Comparison of ENCODE assay signal across 11 mouse cellular contexts in genomic region chr9:117018301-117018700, GRCm38 (mm10).
DNase-seq lines count a peak whose midpoint lies in the region; ATAC-seq and TF ChIP-seq lines count a peak whose summit lies in the region.
"Had no signal": no experiment of that assay in that cellular context is flagged by ENCODE, and none has a peak within 500 bp of the region (broad histone marks: within the 10 kb centered on the region; RNA-seq: fewer than 3 reads in every experiment).

No protein-coding gene starts in this region.

- ATAC-seq in heart, embryonic 15.5 days (replicated peaks; ENCODE audit: insufficient number of reproducible peaks, insufficient read depth, low FRiP score, low read depth) = no peak
- peak; percentile 73 for ATAC-seq in intestine, embryonic 16.5 days
- no peak for ATAC-seq in midbrain, postnatal 0 days (ENCODE audit: low FRiP score)
- ATAC-seq in cerebellum, adult (ENCODE audit: insufficient number of reproducible peaks, low FRiP score, low TSS enrichment) = no peak
- no peak for ATAC-seq in megakaryocyte, adult 5-6 weeks (ENCODE audit: poor library complexity, severe bottlenecking)

- H3K36me3 ChIP-seq in heart, embryonic 15.5 days = no peaks in the 10 kb centered on the region
- no peaks in the 10 kb centered on the region for H3K36me3 ChIP-seq in intestine, embryonic 16.5 days (ENCODE audit: control insufficient read depth, insufficient read depth, low read length)
- H3K36me3 ChIP-seq in midbrain, postnatal 0 days (ENCODE audit: insufficient read depth, low read length) = no peaks in the 10 kb centered on the region
- H3K36me3 ChIP-seq: embryonic facial prominence, embryonic 15.5 days; limb, embryonic 12.5 days had no signal

- TF ChIP-seq POLR2A in brain, embryonic 14.5 days (IDR thresholded peaks at IDR 0.05; ENCODE audit: borderline replicate concordance, extremely low read depth, insufficient read depth, insufficient read length, poor library complexity, severe bottlenecking) = no peak

- peak overlapping the region; percentile 45 for H3K27ac ChIP-seq in heart, embryonic 15.5 days
- peak overlapping the region; percentile 47 for H3K27ac ChIP-seq in intestine, embryonic 16.5 days (ENCODE audit: low read length)
- peak overlapping the region; percentile 32; the same call in 1 of the 2 replicates for H3K27ac ChIP-seq in midbrain, postnatal 0 days (ENCODE audit: low read depth, low read length)
- H3K27ac ChIP-seq: embryonic facial prominence, embryonic 15.5 days had no signal

- H3K27me3 ChIP-seq in heart, embryonic 15.5 days = no peaks in the 10 kb centered on the region
- H3K27me3 ChIP-seq in intestine, embryonic 16.5 days (replicated peaks; ENCODE audit: control insufficient read depth, insufficient read depth, low read length) = no peaks in the 10 kb centered on the region
- H3K27me3 ChIP-seq in midbrain, postnatal 0 days (ENCODE audit: insufficient read depth, low read length) = no peaks in the 10 kb centered on the region
- H3K27me3 ChIP-seq: embryonic facial prominence, embryonic 15.5 days; limb, embryonic 12.5 days had no signal

- intact Hi-C loops in heart, postnatal 14 days (cut with DNase I) = no loop called here

- H3K9ac ChIP-seq in heart, embryonic 15.5 days = no peak overlapping the region
- no peak overlapping the region for H3K9ac ChIP-seq in intestine, embryonic 16.5 days (ENCODE audit: low read depth, low read length)
- no peak overlapping the region for H3K9ac ChIP-seq in midbrain, postnatal 0 days (replicated peaks; ENCODE audit: low read length, poor library complexity, severe bottlenecking)
- H3K9ac ChIP-seq: embryonic facial prominence, embryonic 15.5 days; limb, embryonic 12.5 days had no signal

- no peak for TF ChIP-seq CTCF in brain, embryonic 14.5 days (IDR thresholded peaks at IDR 0.05; ENCODE audit: borderline replicate concordance, extremely low read depth, insufficient read depth, insufficient read length)
- no peak for TF ChIP-seq CTCF in midbrain, postnatal 0 days (IDR thresholded peaks at IDR 0.05)

- 51% methylated on average over 12 of the region's 12 CpGs for WGBS in heart, embryonic 15.5 days
- WGBS in intestine, embryonic 16.5 days = 37% methylated on average over 12 of the region's 12 CpGs
- WGBS in midbrain, postnatal 0 days = 40% methylated on average over 12 of the region's 12 CpGs

- DNase-seq in heart, postnatal 14 days = no peak
- DNase-seq in brain, embryonic 14.5 days (ENCODE audit: low read depth) = peak; percentile 20
- no peak for DNase-seq in midbrain, postnatal 0 days (ENCODE audit: low spot score)
- no peak for DNase-seq in adrenal gland, adult 2 months
- DNase-seq: thymus, postnatal 36 days had no signal

- H3K9me3 ChIP-seq in heart, embryonic 15.5 days (replicated peaks) = no peaks in the 10 kb centered on the region
- H3K9me3 ChIP-seq in intestine, embryonic 16.5 days (ENCODE audit: control insufficient read depth, low read length) = no peaks in the 10 kb centered on the region
- no peaks in the 10 kb centered on the region for H3K9me3 ChIP-seq in midbrain, postnatal 0 days (ENCODE audit: low read length)
- H3K9me3 ChIP-seq: embryonic facial prominence, embryonic 15.5 days; limb, embryonic 12.5 days had no signal

- no peak overlapping the region for H3K4me2 ChIP-seq in heart, embryonic 15.5 days
- H3K4me2 ChIP-seq in intestine, embryonic 16.5 days (ENCODE audit: low read depth, low read length) = peak overlapping the region; percentile 21
- no peak overlapping the region for H3K4me2 ChIP-seq in midbrain, postnatal 0 days (ENCODE audit: low read depth, low read length, poor library complexity, severe bottlenecking)
- H3K4me2 ChIP-seq: embryonic facial prominence, embryonic 15.5 days; limb, embryonic 12.5 days had no signal

- H3K4me3 ChIP-seq in heart, embryonic 15.5 days = no peak overlapping the region
- peak overlapping the region; percentile 1 for H3K4me3 ChIP-seq in intestine, embryonic 16.5 days (ENCODE audit: low read length)
- no peak overlapping the region for H3K4me3 ChIP-seq in midbrain, postnatal 0 days (ENCODE audit: low read depth, low read length)
- H3K4me3 ChIP-seq: embryonic facial prominence, embryonic 15.5 days; limb, embryonic 12.5 days had no signal

- peaks cover 15% of the 10 kb centered on the region for H3K4me1 ChIP-seq in heart, embryonic 15.5 days (replicated peaks)
- H3K4me1 ChIP-seq in intestine, embryonic 16.5 days (ENCODE audit: control insufficient read depth, insufficient read depth, low read length) = peaks cover 17% of the 10 kb centered on the region
- peaks cover 7% of the 10 kb centered on the region; the same call in 1 of the 2 replicates for H3K4me1 ChIP-seq in midbrain, postnatal 0 days (ENCODE audit: insufficient read depth, low read length)
